Comparison of ENCODE assay signal across 15 mouse cellular contexts in the genomic region with DNA sequence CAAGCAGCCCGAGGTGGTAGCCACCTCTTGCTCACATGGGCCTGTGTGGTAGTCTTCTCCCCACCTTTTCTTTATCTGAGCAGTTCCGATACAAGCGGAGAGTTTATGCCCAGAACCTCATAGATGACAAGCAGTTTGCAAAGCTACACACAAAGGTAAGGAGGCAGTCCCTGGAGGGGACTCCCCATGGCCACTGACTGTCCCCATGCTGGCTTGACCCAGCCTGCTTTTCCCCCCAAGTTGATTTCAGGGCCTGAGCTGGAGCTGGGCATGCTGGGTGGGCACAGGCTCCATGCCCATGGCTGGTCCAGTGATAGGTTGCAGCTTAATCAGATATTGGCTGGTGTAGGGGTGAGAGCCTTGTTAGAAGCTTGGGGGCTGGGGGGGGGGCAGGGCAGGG. TPM values are rescaled to one million over a fixed set of nuclear protein-coding genes. Genes with fewer than 3 reads are reported as not detected.
DNase-seq lines count a peak whose midpoint lies in the region; ATAC-seq and TF ChIP-seq lines count a peak whose summit lies in the region.
"Had no signal": no experiment of that assay in that cellular context is flagged by ENCODE, and none has a peak within 500 bp of the region (broad histone marks: within the 10 kb centered on the region; RNA-seq: fewer than 3 reads in every experiment).

No protein-coding gene starts in this region.

- no peaks in the 10 kb centered on the region for H3K9me3 ChIP-seq in heart, embryonic 11.5 days (replicated peaks; ENCODE audit: control insufficient read depth, low read length)
- no peaks in the 10 kb centered on the region for H3K9me3 ChIP-seq in kidney, postnatal 0 days (replicated peaks; ENCODE audit: low read length)
- H3K9me3 ChIP-seq in stomach, embryonic 14.5 days (ENCODE audit: control insufficient read depth, low read depth, low read length) = no peaks in the 10 kb centered on the region
- no peaks in the 10 kb centered on the region for H3K9me3 ChIP-seq in stomach, postnatal 0 days (ENCODE audit: control insufficient read depth, low read length)
- H3K9me3 ChIP-seq: stomach, embryonic 15.5 days had no signal

- no peak for TF ChIP-seq CTCF in kidney, postnatal 0 days (IDR thresholded peaks at IDR 0.05; ENCODE audit: low read depth)
- TF ChIP-seq CTCF in stomach, postnatal 0 days (IDR thresholded peaks at IDR 0.05; ENCODE audit: low read depth) = no peak

- ATAC-seq in heart, embryonic 11.5 days (replicated peaks; ENCODE audit: insufficient number of reproducible peaks, low FRiP score, low TSS enrichment) = no peak
- no peak for ATAC-seq in kidney, postnatal 0 days (replicated peaks; ENCODE audit: low FRiP score, low read depth)
- ATAC-seq in stomach, embryonic 14.5 days (ENCODE audit: insufficient number of reproducible peaks, insufficient read depth, low FRiP score, low read depth) = no peak
- no peak for ATAC-seq in stomach, postnatal 0 days (ENCODE audit: low FRiP score, low TSS enrichment)

- no peak for DNase-seq in heart, postnatal 10 days
- no peak for DNase-seq in kidney, postnatal 0 days (ENCODE audit: low spot score)
- DNase-seq in kidney, postnatal 36 days = no peak
- DNase-seq in stomach, postnatal 0 days (ENCODE audit: low spot score) = no peak
- DNase-seq in adrenal gland, adult 8-10 months = no peak
- no peak for DNase-seq in right cerebral cortex, postnatal 4 days
- DNase-seq: cerebellum, adult 11 months; gastrocnemius, postnatal 36 days; kidney, adult 11 months; lung, adult 18-20 months; thymus, postnatal 4 days had no signal

- H3K9ac ChIP-seq in heart, embryonic 11.5 days (ENCODE audit: low read depth, low read length) = no peak overlapping the region
- no peak overlapping the region for H3K9ac ChIP-seq in kidney, postnatal 0 days (ENCODE audit: low read depth, low read length)
- H3K9ac ChIP-seq in stomach, embryonic 14.5 days (replicated peaks; ENCODE audit: low read depth, low read length) = no peak overlapping the region
- H3K9ac ChIP-seq in stomach, postnatal 0 days (ENCODE audit: low read length) = no peak overlapping the region
- H3K9ac ChIP-seq: stomach, embryonic 15.5 days had no signal

- intact Hi-C loops in heart, postnatal 10 days (cut with DNase I) = no loop called here

- peaks cover 2% of the 10 kb centered on the region; the same call in 1 of the 2 replicates for H3K36me3 ChIP-seq in heart, embryonic 11.5 days (ENCODE audit: control insufficient read depth, insufficient read depth, low read length)
- no peaks in the 10 kb centered on the region for H3K36me3 ChIP-seq in kidney, postnatal 0 days (ENCODE audit: insufficient read depth, low read length)
- H3K36me3 ChIP-seq in stomach, embryonic 14.5 days (ENCODE audit: control insufficient read depth, insufficient read depth, low read length) = no peaks in the 10 kb centered on the region; the same call in 1 of the 2 replicates
- H3K36me3 ChIP-seq in stomach, postnatal 0 days (ENCODE audit: control insufficient read depth, insufficient read depth, low read length) = no peaks in the 10 kb centered on the region
- H3K36me3 ChIP-seq: stomach, embryonic 15.5 days had no signal

- peak overlapping the region; percentile 92; the same call in 1 of the 2 replicates for H3K4me2 ChIP-seq in heart, embryonic 11.5 days
- 0 out of 2 replicates have a peak overlapping the region, but pooled peaks have one; percentile 93 for H3K4me2 ChIP-seq in kidney, postnatal 0 days (ENCODE audit: low read length)
- peak overlapping the region; percentile 90; the same call in 1 of the 2 replicates for H3K4me2 ChIP-seq in stomach, embryonic 14.5 days (replicated peaks; ENCODE audit: low read depth, low read length)
- no peak overlapping the region for H3K4me2 ChIP-seq in stomach, postnatal 0 days (replicated peaks; ENCODE audit: low read depth)

- peaks cover 11% of the 10 kb centered on the region for H3K4me1 ChIP-seq in heart, embryonic 11.5 days (ENCODE audit: control insufficient read depth, insufficient read depth, low read length)
- no peaks in the 10 kb centered on the region; the same call in 1 of the 2 replicates for H3K4me1 ChIP-seq in kidney, postnatal 0 days (replicated peaks; ENCODE audit: insufficient read depth, low read length)
- peaks cover 10% of the 10 kb centered on the region; the same call in 1 of the 2 replicates for H3K4me1 ChIP-seq in stomach, embryonic 14.5 days (ENCODE audit: control insufficient read depth, insufficient read depth, low read length)
- no peaks in the 10 kb centered on the region for H3K4me1 ChIP-seq in stomach, postnatal 0 days (replicated peaks; ENCODE audit: control insufficient read depth, insufficient read depth)

- H3K27ac ChIP-seq in heart, embryonic 11.5 days (ENCODE audit: low read depth, low read length) = no peak overlapping the region
- no peak overlapping the region for H3K27ac ChIP-seq in kidney, postnatal 0 days
- no peak overlapping the region for H3K27ac ChIP-seq in stomach, embryonic 14.5 days (ENCODE audit: low read length)
- H3K27ac ChIP-seq in stomach, postnatal 0 days (replicated peaks) = no peak overlapping the region
- H3K27ac ChIP-seq: stomach, embryonic 15.5 days had no signal

- no peak overlapping the region for H3K4me3 ChIP-seq in heart, embryonic 11.5 days (ENCODE audit: low read depth, low read length)
- no peak overlapping the region for H3K4me3 ChIP-seq in kidney, postnatal 0 days (replicated peaks; ENCODE audit: low read depth, low read length)
- no peak overlapping the region for H3K4me3 ChIP-seq in stomach, embryonic 14.5 days (ENCODE audit: low read depth, low read length)
- no peak overlapping the region for H3K4me3 ChIP-seq in stomach, postnatal 0 days (ENCODE audit: low read depth, low read length)

- 82% methylated on average over 3 of the region's 3 CpGs for WGBS in heart, embryonic 11.5 days (ENCODE audit: insufficient replicate concordance)
- 88% methylated on average over 3 of the region's 3 CpGs for WGBS in kidney, postnatal 0 days
- 81% methylated on average over 3 of the region's 3 CpGs for WGBS in stomach, embryonic 14.5 days
- WGBS in stomach, postnatal 0 days = 92% methylated on average over 3 of the region's 3 CpGs

- TF ChIP-seq EP300 in stomach, postnatal 0 days (optimal IDR thresholded peaks at IDR 0.05) = no peak

- peaks cover 43% of the 10 kb centered on the region for H3K27me3 ChIP-seq in heart, embryonic 11.5 days (ENCODE audit: control insufficient read depth, insufficient read depth, low read length)
- H3K27me3 ChIP-seq in kidney, postnatal 0 days (ENCODE audit: insufficient read depth, low read length) = peaks cover 6% of the 10 kb centered on the region; the same call in 1 of the 2 replicates
- no peaks in the 10 kb centered on the region for H3K27me3 ChIP-seq in stomach, embryonic 14.5 days (ENCODE audit: control insufficient read depth, insufficient read depth, low read length)
- H3K27me3 ChIP-seq in stomach, postnatal 0 days (ENCODE audit: control insufficient read depth, insufficient read depth, low read length) = no peaks in the 10 kb centered on the region; the same call in 1 of the 2 replicates

RNA-seq across cellular contexts. Expression of a gene that starts 1.9 kb away (rescaled TPM):
- 2.1 and 2.7 TPM in 2 replicates for polyA plus RNA-seq in heart, embryonic 11.5 days (2014; fragmentation: Nextera tagmentation; extraction: Ambion mirVana)
- total RNA-seq in heart, postnatal 10 days (2021) = 10 to 100 TPM; 82.6 to 86.1 TPM
- 1.0 and 1.2 TPM in 2 replicates for polyA plus RNA-seq in kidney, postnatal 0 days (2015; fragmentation: Nextera tagmentation; extraction: Ambion mirVana)
- 2.4 and 2.8 TPM in 2 replicates for polyA plus RNA-seq in stomach, embryonic 14.5 days (2014; fragmentation: Nextera tagmentation; extraction: Ambion mirVana)
- 0.35 and 0.40 TPM in 2 replicates for polyA plus RNA-seq in stomach, postnatal 0 days (2015; fragmentation: Nextera tagmentation; extraction: Ambion mirVana)
- 10 to 100 TPM; 29.1 to 61.2 (median 42.8) TPM for total RNA-seq in adrenal gland, adult 8-10 months (2022)

RNA-seq across cellular contexts. Expression of a gene that starts 24.1 kb away (rescaled TPM):
- 9.4 TPM in 2 replicates for polyA plus RNA-seq in heart, embryonic 11.5 days (2014; fragmentation: Nextera tagmentation; extraction: Ambion mirVana)
- 10 to 100 TPM; 18.1 to 18.4 TPM for total RNA-seq in heart, postnatal 10 days (2021)
- polyA plus RNA-seq in kidney, postnatal 0 days (2015; fragmentation: Nextera tagmentation; extraction: Ambion mirVana) = 13.0 and 13.9 TPM in 2 replicates
- polyA plus RNA-seq in stomach, embryonic 14.5 days (2014; fragmentation: Nextera tagmentation; extraction: Ambion mirVana) = 14.8 and 16.7 TPM in 2 replicates
- 10.3 and 11.1 TPM in 2 replicates for polyA plus RNA-seq in stomach, postnatal 0 days (2015; fragmentation: Nextera tagmentation; extraction: Ambion mirVana)
- total RNA-seq in adrenal gland, adult 8-10 months (2022) = 10 to 100 TPM; 16.9 to 32.5 (median 21.6) TPM

RNA-seq across cellular contexts. Expression of a gene that starts 47.6 kb away (rescaled TPM):
- polyA plus RNA-seq in heart, embryonic 11.5 days (2014; fragmentation: Nextera tagmentation; extraction: Ambion mirVana) = 0.19 and 0.68 TPM in 2 replicates
- under 1 TPM; 0.05 to 0.12 TPM for total RNA-seq in heart, postnatal 10 days (2021)
- 0.34 and 0.55 TPM in 2 replicates for polyA plus RNA-seq in kidney, postnatal 0 days (2015; fragmentation: Nextera tagmentation; extraction: Ambion mirVana)
- polyA plus RNA-seq in stomach, embryonic 14.5 days (2014; fragmentation: Nextera tagmentation; extraction: Ambion mirVana) = 3.1 and 4.0 TPM in 2 replicates
- polyA plus RNA-seq in stomach, postnatal 0 days (2015; fragmentation: Nextera tagmentation; extraction: Ambion mirVana) = 1.6 and 1.9 TPM in 2 replicates
- 10 to 100 TPM; 14.3 to 19.0 (median 15.0) TPM for total RNA-seq in adrenal gland, adult 8-10 months (2022)
- polyA plus RNA-seq: C2C12 had no signal
